Mouse (Mus musculus) mesoderm, embryonic 11.5 days (tissue): ENCODE measurements around the gene Rbms3.

ENCODE experiments used
- DNase-seq: peaks from one replicate; pipeline ENCODE4 v3.0.0-alpha.2; 2012; ENCODE audit warnings: low read depth, low spot score

Rbms3 gene

DNA sequence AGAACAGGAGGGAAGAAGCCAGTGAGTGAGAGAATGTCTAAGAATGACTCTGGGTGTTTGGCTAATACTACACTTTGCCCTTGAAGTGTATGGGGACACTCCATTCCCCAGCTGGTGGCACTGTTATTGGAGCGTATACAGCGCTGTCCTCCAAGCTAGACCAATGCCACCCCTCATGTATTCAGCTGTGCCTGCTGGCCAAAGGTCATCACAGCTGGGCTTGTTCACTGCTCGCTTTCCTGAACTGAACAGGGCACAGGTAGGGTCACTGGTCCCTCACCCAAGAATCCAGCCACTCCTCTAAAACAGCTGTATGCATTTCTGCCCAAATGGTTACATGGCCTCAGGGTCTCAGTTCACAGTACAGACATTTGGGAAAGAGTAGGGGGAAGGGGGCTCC is 253.9 kb downstream of the Rbms3 start:
- DNase-seq: no peak

DNA sequence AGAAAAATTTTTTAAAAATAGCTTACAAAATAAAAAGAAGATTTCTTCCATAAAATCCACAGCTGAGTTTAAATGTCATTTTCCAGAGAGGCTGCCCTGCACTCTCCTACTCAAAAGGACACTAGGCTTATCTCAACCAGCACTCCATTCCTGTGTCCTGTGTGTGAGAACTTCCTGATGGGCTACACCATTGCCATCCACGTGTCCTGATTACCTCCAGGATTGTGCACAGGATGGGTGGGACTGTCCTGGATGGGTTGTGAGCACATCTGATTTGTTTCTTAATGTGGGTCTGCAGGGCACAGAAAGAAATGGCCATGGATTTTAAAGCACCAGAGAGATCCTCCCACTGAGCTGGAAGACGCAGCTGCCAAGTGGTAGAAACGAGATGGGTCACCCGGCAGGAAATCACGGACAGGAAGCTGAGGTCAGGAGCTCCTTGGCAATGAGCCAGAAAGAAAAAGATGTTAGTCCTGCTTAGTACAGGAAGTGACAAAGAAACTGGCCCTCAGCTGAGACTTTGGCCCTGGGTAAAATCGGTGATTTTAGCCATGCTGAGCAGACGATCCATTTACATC is 256.5 kb downstream of the Rbms3 start:
- DNase-seq: peak; percentile 57

DNA sequence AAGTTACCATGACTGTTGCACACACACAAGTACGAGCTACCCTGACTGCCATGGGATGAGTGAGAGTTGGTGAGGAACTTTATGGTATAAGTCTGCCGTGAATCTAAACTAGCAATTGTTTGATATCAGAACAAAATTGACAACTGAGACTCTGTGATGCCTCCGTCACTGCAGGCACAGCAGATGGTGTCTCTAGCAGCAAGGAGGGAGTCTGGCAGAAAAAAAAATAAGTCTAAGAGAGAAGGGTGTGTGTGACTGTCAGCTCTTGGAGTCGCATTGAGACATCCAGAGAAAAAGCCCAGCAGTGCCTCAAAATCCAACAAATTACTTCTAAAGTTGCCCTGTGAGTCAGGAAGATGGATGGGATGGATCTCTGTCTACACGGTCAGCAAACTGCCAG is 257.7 kb downstream of the Rbms3 start:
- no peak for DNase-seq

DNA sequence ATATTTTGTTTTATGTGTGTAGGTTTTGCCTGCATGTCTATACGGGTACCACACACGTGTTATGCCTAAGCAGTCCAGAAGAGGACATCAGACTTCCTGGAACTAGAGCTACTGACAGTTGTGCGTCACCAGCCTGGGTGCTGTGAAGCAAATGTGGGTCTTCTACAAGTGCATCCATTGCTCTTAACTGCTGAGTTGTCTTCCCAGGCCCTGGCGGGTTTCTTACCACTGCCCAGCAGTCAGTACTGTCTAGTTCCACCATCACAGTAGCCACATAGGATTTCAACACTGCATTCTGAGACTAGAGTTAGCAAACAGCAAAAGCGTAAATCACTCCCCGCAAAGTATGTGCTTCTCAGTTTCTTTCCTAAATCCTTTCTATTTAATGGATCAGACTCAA is 259.6 kb downstream of the Rbms3 start:
- no peak for DNase-seq

DNA sequence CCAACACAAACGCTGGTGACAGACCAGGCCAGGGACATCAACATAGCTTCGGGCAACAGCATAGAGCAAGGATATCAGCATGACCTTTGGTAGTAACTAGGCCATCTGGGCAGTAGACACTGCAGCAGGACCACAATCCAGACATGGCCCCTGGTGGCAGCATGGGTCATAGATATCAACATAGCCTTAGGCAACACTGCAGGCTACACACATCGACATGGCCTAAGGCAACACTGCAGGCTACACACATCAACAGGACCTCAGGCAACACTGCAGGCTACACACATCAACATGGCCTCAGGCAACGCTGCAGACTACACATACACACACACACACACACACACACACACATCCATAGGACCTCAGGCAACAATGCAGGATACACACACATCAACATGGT is 261.7 kb downstream of the Rbms3 start:
- DNase-seq: no peak

DNA sequence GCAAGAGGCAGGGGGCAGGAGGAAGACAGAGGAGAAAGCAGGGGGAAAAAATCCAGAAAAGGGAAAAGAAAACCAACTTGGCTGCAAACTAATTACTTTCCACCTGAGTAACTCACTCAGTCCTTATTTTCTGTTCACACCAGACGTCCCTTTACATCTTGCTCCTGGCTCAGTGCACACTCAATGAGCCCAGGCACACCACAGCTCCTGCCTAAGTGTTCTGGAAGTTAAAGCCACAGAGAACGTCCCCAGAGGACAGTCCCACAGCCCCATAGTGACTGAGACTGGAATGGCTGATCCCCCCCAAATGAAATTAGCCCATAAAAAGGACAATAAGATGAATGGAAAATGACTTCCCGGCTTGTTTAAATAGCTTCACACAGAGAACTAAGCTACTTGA is 265.1 kb downstream of the Rbms3 start:
- no peak for DNase-seq

DNA sequence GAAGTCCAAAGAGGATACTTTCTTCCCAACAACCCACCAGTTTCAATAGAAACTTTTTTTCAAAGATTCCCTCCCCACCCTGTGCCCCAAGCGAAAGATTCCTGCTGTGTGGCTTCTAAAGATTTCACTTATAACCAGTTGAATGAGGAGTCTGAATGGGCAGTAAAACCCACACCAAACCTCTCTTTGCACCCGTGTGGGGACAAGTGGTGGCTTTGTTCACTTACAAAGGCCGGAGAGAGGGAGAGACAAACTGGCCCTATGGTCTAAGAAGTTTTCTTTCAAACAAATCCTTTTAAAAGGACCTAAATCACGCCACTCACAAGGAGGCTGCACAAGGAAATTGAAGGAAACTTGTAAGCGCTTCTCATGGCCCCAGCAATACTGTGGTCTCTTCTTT is 268.3 kb downstream of the Rbms3 start:
- peak; percentile 65 for DNase-seq

DNA sequence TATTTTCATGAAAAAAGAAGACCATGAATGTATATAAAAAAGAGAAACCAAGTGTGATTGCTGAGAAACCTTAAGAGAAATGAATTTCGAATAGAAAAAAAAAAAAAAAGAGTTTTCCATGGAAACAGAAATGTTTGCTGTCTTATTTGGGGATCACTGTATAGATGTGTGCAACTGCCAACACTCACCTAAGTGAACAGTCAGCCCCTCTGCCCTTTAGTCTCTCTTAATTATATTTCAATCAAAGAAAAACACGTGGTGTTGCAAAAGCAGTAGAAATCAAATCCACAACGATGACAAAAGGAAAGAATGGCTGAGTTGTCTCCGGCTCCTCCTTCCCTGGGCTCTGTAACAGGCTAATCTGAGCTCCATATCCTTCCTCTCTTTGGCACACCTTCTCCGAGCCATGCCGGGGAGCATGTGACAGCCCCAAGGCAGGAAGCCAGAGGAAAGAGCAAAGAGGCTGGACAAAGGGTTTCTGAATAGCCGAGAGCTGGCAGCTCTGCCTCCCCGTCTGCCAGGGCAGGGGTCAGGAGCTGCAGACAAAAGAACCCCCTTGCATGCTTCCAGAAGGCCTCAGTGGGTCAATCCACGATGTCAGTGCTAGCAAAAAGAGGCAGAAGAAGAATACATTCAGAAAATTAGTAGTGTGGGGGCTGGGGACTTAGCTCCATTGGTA is 272.8 kb downstream of the Rbms3 start:
- peak; percentile 67 for DNase-seq

DNA sequence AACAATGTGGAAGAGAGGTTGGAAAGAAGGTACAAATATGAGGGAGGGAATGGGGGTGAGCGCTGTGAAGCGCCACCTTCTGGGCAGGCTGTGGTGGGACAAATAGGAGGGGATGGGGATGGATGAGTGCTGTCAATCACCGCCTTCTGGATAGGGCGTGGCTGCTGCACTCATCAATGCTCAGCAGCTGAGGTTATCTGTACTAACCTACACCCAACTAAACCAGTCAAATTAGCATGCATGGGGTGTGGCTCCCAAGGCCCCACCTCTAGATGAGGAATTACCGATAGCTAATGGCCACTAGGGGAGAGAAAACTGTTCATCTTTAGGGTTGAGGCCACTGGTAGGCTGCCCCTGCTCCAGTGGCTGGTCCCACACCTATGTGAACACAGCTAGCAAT is 274.2 kb downstream of the Rbms3 start:
- DNase-seq: no peak

DNA sequence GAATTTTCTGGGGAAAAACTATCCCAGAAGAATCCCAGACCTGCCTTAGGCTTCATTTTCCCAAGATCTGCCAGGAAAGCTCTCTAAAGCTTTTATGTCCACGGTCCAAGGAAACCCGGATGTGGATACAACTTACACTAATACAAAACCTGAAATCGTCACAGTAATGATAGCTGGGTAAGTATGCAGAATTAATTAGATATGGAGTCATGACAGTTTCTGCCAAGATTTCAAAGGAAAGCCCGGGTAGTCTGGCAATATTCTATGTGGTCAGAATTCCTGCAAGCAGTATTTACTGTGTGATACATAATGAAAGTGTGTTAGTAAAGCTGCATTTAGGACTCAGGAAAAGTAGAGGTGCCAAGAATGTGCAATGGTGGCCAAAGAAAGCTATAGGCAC is 287.4 kb downstream of the Rbms3 start:
- no peak for DNase-seq

DNA sequence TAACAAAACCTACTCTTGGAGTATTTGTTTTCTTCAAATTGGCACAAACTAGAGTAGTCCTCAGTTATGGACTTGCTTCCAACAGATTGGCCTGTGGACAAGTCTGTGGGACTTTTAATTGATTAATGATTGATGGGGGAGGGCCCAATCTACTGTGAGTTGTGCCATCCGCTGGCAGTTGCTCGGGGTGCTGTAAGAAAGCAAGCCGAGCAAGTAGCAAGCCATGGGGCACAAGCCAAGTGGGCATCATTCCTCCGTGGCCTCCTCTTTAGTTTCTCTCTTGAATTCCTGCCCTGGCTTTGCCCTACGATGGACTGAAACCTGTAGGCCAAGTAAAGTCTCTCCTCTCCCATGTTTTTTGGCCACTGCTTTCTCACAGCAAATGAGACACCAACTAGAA is 299.0 kb downstream of the Rbms3 start:
- DNase-seq: no peak

DNA sequence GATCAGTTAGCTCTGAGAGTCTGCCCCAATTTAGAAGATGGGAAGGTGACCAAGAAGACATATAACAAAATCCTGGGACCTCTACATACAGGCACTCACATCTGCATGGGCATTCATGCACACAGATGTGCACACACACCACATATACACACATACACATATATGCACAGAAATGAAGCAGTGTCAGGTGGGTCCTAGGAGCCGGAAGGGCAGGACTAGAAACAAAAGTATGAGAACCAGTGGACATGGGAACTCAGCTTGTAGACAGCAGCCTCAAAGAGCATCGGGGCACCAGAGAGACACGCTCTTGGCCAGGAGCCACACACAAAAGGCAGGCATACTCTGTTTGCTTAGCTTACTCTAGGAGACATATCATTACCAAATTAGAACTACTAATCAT is 310.4 kb downstream of the Rbms3 start:
- DNase-seq: no peak

DNA sequence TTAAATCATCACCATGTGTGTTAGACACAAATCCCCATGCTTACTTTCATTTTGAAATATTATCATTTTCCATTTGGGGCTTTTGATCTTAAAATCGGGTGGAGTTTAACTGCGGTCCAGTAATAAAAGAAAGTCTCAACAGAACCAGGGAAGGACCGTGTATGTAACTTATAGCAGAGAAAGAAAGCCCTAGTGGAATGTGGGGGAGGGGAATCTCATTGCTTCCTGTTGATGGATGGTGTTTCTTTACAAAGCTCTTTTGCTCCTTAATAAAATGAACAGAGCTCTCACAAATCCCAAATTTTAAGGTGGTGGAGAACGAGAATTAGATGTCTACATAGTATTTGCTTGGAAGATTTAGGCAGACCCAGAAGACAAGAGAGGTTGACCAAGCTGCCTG is 311.3 kb downstream of the Rbms3 start:
- DNase-seq: peak; percentile 11

DNA sequence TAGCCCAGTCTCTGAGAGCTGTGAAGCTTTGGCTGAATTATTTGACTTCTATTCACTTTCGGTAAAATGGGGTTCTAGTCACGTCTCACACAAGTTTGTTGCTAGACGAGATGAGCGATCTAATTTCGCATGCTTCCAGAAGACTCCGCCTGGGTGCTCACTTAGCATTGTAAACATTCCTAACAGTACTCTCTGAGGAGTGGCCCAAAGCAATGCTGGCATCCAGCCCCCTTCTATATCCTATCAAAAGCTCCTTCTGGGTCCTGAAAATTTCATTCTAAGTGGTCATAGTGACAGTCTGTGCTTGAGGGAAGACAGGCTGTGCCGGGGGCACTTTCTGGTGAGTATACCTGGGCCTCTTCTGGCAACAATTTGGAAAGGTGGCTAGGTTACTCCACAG is 312.5 kb downstream of the Rbms3 start:
- no peak for DNase-seq

DNA sequence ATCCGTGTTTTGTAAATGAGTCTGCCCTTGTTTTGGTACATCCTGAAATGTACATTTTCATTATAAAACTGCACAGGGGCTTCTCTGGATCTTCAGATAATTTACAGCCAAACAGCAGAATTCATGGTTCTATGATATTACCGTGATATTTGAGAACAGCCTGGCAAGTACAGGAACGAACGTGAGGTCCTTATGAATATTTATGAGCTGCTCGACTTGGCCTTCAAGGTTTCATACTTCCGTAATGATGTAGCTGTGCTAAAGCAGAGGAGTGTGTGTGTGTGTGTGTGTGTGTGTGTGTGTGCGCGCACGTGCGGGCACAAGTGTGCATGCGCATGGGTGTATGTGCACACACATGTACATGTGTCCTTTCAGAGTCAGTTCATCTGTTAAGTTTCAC is 316.1 kb downstream of the Rbms3 start:
- no peak for DNase-seq

DNA sequence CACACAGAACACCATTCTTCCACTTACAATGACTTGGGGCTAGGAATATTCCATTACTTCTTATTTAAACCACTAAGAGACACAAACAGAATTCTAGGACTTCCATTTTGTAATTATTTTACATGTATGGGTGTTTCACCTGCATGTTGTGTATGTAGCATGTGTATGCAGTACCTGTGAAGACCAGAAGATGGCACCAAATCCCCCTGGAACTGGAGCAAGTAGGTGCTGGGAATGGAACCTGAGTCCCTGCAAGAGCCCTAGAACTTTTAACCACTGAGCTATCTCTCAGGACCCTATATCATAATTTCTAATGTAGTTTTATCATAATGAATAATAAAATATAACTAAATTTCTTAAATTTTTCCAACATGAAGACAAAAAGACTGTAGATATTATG is 319.9 kb downstream of the Rbms3 start:
- DNase-seq: no peak

DNA sequence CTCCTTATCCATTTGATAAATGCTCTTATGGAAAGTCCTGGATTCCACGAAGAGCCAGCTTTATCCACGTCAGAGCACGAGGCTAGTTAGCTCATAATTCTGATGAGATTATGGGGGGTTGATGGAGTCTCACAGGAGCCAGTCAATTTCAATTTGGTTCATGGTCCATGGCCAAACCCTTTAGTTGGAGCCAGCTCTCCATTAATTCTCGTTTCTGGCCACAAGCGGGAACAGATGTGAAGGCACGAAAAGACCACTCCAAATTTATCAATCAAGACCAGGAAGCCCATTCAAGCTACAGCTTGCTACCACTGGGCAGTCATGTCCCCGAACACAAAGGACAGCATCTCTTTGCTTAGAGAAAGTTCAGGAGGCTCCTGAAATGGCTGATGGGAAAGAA is 330.7 kb downstream of the Rbms3 start:
- DNase-seq: no peak

DNA sequence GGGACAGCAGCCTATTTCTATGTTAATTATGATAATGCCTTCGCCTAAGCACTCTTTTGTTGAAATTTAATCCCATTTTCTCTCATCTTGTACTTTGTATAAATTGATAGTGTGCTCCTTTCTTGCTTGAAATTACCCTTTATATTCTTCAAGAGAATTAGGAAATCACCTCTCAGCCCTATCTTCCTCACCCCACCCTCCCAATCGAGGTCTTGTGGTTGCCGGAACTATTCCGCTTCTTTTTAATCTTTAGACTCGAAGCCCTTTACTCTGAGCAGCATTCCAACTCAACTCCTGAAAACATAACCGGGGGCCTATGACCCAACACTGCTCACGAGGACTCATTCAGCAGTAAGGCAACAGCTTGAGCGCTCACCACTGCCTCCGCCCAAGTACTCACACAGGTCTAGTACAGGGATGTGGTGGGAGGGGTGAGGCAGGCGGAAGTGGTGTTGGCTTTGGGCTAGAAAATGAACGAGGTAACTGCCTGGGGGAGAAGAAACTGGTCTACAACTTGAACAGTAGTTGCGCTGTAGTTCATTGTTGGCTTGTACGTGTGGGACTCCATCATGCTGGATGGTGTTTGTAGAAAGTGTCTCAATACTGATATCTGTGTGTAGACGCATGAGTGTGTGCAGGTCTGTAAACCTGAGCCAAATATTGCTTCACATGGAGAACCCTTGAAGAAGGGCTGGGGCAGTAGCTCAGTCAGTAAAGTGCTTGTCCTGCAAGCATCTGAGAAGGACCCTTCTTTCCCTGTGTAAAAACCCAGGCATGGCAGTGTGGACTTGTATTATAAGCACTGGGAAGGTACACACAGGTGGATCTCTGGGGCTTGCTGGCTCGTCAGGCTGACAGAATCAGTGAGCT is 331.8 kb downstream of the Rbms3 start:
- no peak for DNase-seq

DNA sequence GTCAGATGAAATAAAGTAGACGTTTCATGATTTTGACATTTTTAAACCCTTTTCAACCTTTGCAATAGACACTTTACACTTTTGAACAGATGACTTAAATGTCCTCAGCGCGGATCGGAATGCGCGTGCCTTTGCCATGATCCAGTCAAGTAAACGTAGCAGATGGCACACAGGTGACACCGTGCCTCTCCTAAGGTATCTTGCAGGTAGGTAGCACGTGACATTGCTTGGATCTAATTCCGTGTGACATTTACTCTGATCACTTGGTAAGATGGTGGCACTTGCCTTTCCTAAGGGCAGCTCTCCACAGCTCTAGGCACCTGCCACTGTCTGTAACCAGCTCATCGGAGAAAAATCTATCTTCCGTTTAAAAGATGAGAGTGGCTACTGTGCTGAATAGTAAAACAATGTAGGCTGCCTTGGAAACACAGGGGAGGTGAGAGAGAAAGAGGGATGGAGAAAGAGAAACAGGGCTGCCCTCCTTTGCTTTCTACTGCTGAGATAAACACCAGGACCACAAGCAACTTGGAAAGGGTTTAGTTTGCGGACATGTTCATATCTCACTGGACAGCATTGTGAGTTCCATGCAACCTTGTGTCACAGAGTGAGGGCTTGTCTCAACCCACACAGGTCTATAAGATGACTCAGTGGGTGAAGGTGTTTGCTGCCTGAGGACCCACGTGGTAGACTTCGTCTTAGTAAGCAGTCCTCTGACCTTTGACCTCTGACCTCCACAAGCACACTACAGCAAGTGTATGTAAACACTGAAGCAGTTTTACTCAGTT is 338.5 kb downstream of the Rbms3 start:
- DNase-seq: no peak

DNA sequence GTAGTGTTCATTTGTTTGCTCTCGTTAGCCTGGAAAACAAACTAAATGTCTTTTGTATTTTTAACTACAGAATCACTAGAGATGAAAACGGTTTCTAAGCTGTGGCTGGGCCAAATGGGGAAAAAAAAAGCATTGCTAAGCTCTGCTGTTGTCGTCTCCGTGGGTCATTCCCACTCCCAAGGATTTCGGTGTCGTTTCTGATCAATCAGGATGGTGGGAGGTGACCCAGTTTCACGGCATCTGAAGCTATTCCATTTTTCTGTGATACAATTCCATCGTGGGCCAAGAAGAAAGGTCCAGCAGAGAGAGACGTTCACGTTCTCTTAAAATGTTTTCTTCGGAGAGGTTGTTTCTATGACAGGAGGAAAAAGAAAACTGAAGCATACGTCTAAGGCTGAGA is 354.9 kb downstream of the Rbms3 start:
- DNase-seq: no peak

DNA sequence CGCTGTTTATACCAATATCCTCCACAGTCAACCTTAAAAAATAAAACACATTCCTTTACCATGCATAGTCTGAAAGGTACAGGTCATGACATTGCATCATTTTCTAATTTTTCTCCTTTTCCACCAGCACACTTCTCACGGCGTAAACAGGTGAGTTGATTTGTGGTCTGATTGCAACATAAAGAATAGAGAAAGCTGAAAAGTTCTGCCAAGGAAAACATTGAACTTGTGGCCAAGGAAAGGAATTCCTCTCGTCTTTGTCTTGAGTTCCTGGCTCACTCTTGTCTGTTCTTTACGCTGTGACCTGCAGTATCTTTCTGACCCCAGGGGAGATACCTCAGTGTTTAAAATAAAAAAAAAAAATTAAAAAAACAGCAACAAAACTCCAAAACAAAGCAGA is 370.1 kb downstream of the Rbms3 start:
- no peak for DNase-seq

DNA sequence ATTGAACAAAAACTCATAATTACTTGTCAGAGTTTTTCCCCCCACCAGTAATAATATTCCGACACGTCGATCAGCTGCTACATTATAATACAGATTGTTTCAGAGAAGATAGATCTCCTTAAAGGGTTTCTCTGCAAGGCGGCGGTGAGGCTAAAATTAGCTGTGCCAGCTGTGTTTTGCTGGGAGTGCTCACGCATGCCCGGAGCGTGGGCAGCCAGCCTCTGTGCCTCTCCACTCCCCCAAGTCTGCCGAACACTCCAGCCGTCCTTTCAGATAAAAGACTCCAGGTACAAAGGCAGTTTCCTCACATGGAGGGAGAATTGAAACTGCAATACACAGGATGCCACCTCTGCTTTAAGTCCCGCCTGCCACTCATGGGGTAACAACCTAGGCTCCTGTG is 376.4 kb downstream of the Rbms3 start:
- DNase-seq: no peak
